Mouse (Mus musculus): ENCODE data around the gene Zc3h18. TPM values are rescaled to one million over a fixed set of nuclear protein-coding genes. Genes with fewer than 3 reads are reported as not detected.

Gene Zc3h18
- polyA plus RNA-seq, 1 experiment from 2014 or later, result 44.3 TPM

GRCm38 (mm10) chr8:122451161-122451703 is 74.8 kb downstream of the Zc3h18 start:
- 90% methylated on average over 7 of the region's 7 CpGs for WGBS (ENCODE audit: missing documents)
- Histone ChIP-seq H3K36me3 (ENCODE audit: inconsistent target) (no peaks in the 10 kb centered on the region), H3K27ac (no peak overlapping the region), H3K4me3 (ENCODE audit: inconsistent target) (no peak overlapping the region), H3K79me2 (ENCODE audit: inconsistent target) (no peaks in the 10 kb centered on the region)

GRCm38 (mm10) chr8:122452154-122452553 is 75.7 kb downstream of the Zc3h18 start:
- 91% methylated on average over 8 of the region's 10 CpGs for WGBS (ENCODE audit: missing documents)

GRCm38 (mm10) chr8:122454409-122454808 is 78.0 kb downstream of the Zc3h18 start:
- Histone ChIP-seq H3K79me2 (ENCODE audit: inconsistent target) (no peaks in the 10 kb centered on the region), H3K27ac (no peak overlapping the region), H3K36me3 (ENCODE audit: inconsistent target) (no peaks in the 10 kb centered on the region), H3K4me3 (ENCODE audit: inconsistent target) (no peak overlapping the region)
- WGBS (ENCODE audit: missing documents), result 56% methylated on average over 6 of the region's 6 CpGs

More at GRCm38 (mm10) chr8:122452154-122452553, 75.7 kb downstream of the Zc3h18 start:
- no peak overlapping the region for H3K4me3 ChIP-seq (ENCODE audit: inconsistent target)
- H3K79me2 ChIP-seq (ENCODE audit: inconsistent target), result no peaks in the 10 kb centered on the region
- no peak overlapping the region for H3K27ac ChIP-seq
- H3K36me3 ChIP-seq (ENCODE audit: inconsistent target), result no peaks in the 10 kb centered on the region

GRCm38 (mm10) chr8:122457171-122457570 is 80.8 kb downstream of the Zc3h18 start:
- H3K27ac ChIP-seq, result no peak overlapping the region
- H3K4me3 ChIP-seq (ENCODE audit: inconsistent target), result no peak overlapping the region
- no peaks in the 10 kb centered on the region for H3K36me3 ChIP-seq (ENCODE audit: inconsistent target)
- 93% methylated on average over 9 of the region's 11 CpGs for WGBS (ENCODE audit: missing documents)
- H3K79me2 ChIP-seq (ENCODE audit: inconsistent target), result no peaks in the 10 kb centered on the region

- Histone ChIP-seq H3K4me3 (ENCODE audit: inconsistent target) (no peak overlapping the region), H3K79me2 (ENCODE audit: inconsistent target) (no peaks in the 10 kb centered on the region), H3K36me3 (ENCODE audit: inconsistent target) (no peaks in the 10 kb centered on the region), H3K27ac (no peak overlapping the region)
- 49% methylated on average over 6 of the region's 6 CpGs for WGBS (ENCODE audit: missing documents)
These were observed 83.0 kb downstream of the Zc3h18 start for GRCm38 (mm10) chr8:122459218-122459900.

- H3K27ac ChIP-seq, result no peak overlapping the region
- no peak overlapping the region for H3K4me3 ChIP-seq (ENCODE audit: inconsistent target)
- WGBS (ENCODE audit: missing documents), result 38% methylated on average over 7 of the region's 7 CpGs
- no peaks in the 10 kb centered on the region for H3K79me2 ChIP-seq (ENCODE audit: inconsistent target)
- no peaks in the 10 kb centered on the region for H3K36me3 ChIP-seq (ENCODE audit: inconsistent target)
These were observed 83.6 kb downstream of the Zc3h18 start for GRCm38 (mm10) chr8:122459990-122460389.

GRCm38 (mm10) chr8:122460524-122461472 is 84.4 kb downstream of the Zc3h18 start, which contains the start of gene Snai3:
Gene Snai3 (minus strand): TSS chr8:122460733.
- Histone ChIP-seq H3K79me2 (ENCODE audit: inconsistent target) (no peaks in the 10 kb centered on the region), H3K4me3 (ENCODE audit: inconsistent target) (no peak within 1 kb of the TSS), H3K36me3 (ENCODE audit: inconsistent target) (0 out of 2 replicates have a peak, but pooled peaks cover 2% of the 10 kb centered on the region), H3K27ac (no peak within 1 kb of the TSS)
- 8% methylated on average over 41 of the region's 56 CpGs for WGBS (ENCODE audit: missing documents)

- no peak overlapping the region for H3K4me3 ChIP-seq (ENCODE audit: inconsistent target)
- no peak overlapping the region for H3K27ac ChIP-seq
- no peaks in the 10 kb centered on the region for H3K79me2 ChIP-seq (ENCODE audit: inconsistent target)
- WGBS (ENCODE audit: missing documents), result 84% methylated on average over 10 of the region's 11 CpGs
- peaks cover 10% of the 10 kb centered on the region; the same call in 1 of the 2 replicates for H3K36me3 ChIP-seq (ENCODE audit: inconsistent target)
These were observed 85.2 kb downstream of the Zc3h18 start for GRCm38 (mm10) chr8:122461473-122462148.

GRCm38 (mm10) chr8:122462510-122462909 is 86.1 kb downstream of the Zc3h18 start:
- no peak overlapping the region for H3K4me3 ChIP-seq (ENCODE audit: inconsistent target)
- WGBS (ENCODE audit: missing documents), result 94% methylated on average over 6 of the region's 8 CpGs
- H3K27ac ChIP-seq, result no peak overlapping the region
- no peaks in the 10 kb centered on the region for H3K79me2 ChIP-seq (ENCODE audit: inconsistent target)
- H3K36me3 ChIP-seq (ENCODE audit: inconsistent target), result peaks cover 19% of the 10 kb centered on the region

- Histone ChIP-seq H3K4me3 (ENCODE audit: inconsistent target) (no peak overlapping the region), H3K36me3 (ENCODE audit: inconsistent target) (peaks cover 34% of the 10 kb centered on the region), H3K79me2 (ENCODE audit: inconsistent target) (no peaks in the 10 kb centered on the region; the same call in 1 of the 2 replicates), H3K27ac (no peak overlapping the region)
- WGBS (ENCODE audit: missing documents), result 32% methylated on average over 11 of the region's 12 CpGs
These were observed 87.5 kb downstream of the Zc3h18 start for GRCm38 (mm10) chr8:122463651-122464640.

- Histone ChIP-seq H3K4me3 (ENCODE audit: inconsistent target) (no peak overlapping the region), H3K79me2 (ENCODE audit: inconsistent target) (peaks cover 7% of the 10 kb centered on the region; the same call in 1 of the 2 replicates), H3K27ac (no peak overlapping the region), H3K36me3 (ENCODE audit: inconsistent target) (peaks cover 44% of the 10 kb centered on the region)
- 68% methylated on average over 5 of the region's 7 CpGs for WGBS (ENCODE audit: missing documents)
These were observed 88.6 kb downstream of the Zc3h18 start for GRCm38 (mm10) chr8:122464985-122465384.
